Mouse (Mus musculus) thymus, postnatal 25 days (tissue): ENCODE results near the gene Tas2r135.

Experiments
- DNase-seq: peaks from one replicate; pipeline ENCODE4 v3.0.0; 2022

Gene Tas2r135

DNA sequence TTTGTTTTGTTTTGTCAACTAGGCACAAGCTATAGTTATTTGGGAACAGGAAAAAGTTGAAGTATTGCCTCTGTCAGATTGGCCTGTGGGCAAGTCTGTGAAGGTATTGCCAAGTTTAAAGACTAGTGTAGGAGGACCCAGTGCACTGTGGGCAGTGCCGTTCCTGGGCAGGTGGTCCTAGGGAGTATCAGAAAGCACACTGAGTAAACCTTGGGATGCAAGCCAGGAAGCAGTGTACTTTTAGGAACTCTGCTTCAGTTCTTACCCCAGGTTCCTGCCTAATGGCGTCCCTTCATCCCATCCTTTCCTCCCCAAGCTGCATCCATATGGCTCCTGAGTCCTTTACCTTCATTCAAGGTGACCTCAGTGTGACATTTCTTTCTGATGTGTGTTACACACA is 30.1 kb upstream of the Tas2r135 start:
- DNase-seq, result no peak

DNA sequence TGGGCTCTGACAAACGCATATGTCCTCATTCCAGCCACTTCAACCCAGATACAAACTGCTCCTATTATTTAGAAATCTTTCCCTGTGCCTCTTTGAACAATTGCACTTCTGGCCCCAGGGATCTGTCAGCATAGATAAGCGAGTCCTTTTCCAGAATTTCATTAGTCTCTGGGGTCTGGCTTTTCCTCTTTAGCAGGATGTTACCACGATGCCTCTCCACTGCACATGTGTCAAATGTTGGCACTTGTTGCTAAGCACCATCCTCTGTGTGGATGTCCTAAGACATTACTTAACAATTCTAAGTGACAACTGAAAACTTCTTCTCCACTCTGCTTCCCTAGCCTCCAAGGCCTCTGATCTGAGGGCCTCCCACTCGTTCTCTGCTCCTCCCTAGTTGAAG is 29.2 kb upstream of the Tas2r135 start:
- DNase-seq, result no peak

DNA sequence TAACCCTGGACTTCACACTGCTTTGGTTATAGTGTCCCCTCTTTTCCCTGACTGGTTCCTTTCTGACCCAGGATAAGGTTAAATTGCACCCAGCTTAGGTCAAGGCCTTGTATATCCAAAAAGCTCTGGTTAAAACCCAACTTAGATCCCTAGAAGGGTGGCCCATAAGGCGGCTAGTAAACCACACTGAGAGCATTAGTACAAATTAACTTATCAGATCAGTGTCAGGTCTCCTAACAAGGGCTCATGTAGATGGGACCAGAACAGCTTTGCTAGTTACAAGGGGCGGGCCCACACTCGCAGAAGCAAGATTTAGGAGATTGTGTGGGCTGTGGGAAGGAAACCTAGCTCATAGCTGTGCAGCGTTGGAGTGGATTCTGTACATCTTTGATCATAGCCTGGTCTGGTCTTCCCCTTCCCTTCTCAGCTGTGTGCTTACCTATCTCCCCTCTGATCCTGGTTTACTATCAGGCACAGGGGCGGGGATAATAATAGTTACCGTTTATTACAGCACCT is 28.7 kb upstream of the Tas2r135 start:
- no peak for DNase-seq

DNA sequence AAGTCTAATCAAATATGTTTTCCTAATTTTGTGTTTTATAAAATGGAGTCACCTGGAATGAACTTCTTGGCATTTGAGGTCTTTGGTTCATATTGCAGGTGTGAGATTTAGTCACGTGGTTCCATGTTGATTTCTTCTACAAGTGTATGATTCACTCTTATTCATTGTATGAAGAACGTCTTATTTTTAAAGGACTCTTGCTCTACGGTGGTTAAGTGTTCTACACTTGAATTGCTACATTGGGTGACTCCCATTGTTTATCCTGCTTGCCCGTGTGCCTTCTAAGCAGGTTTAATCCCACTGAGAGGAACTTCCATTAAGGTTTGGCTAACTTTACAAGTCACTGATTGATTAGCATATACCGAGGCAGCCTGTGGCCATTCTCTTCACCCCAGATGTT is 28.0 kb upstream of the Tas2r135 start:
- no peak for DNase-seq

DNA sequence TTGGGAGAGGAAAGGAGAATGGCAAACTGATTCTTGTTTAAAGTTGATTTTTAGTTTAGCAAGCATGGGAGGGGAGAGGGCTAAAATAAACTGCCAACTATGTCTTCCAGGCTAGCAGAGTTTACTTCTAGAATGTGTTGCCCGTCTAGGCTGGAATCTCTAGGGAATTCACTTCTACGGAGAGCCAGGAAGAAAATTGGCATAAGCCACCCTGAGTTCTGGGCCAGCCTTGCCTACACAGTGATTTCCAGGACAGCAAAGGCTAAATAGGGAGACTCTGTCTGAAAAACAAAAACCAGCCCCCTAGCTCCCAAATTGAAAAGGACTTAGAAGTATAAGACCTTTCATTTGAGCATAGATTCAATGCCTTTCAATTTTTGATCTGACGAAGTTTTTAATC is 25.7 kb upstream of the Tas2r135 start:
- no peak for DNase-seq

DNA sequence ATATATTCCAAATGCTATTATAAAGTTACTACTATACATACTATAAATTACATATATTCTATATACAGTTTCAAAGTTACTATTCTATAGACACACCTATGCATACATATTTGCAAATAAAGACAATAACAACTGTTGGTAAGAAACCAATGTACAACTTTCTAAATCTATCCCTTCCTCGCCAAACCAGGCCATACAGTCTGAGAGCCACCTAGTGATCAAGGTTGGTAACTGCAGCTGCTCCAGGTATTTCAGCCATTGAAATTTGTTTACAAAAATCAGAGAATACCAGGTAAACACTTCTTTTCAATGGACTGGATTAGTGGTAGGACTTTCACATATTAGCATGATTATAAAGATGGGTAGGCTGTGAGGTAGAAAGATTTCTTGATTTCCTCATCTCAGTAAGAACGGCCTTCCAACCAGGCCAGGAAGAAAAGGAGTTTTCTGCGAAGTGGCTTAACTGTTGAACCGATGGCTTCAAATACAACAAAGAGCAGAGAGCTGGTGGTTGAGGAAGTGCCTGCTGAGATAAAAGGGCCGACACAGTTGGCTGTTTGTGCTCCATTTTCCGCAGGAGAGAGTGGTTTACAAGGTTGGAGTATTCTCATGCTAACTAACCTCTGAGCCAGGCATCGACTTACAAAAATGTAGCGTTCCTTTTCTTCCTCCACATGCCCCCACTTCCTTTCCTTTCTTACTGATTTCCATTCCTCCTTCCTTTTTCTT is 24.7 kb upstream of the Tas2r135 start:
- DNase-seq, result peak; percentile 57

DNA sequence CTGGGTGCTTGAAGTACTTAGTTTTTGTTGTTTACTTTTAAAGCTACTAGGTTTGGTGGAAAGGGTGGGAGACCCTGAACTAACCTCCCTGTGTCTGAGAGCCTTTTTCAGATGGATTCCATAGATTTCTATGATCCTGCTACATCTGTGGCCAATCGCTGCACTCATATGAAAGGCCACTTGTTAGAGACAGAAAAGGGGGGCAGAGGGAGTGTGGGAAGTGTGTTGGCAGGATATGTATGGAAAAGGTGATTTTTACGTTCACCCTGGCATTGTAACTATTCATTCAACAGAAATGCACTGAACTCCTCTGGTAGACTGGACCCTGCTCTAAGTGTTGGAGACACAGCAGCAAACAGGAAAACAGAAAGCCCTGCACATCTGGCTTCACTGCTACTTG is 24.0 kb upstream of the Tas2r135 start:
- DNase-seq, result no peak

- no peak for DNase-seq
These were observed 23.3 kb upstream of the Tas2r135 start for GRCm38 (mm10) chr6:42381916-42382381.

DNA sequence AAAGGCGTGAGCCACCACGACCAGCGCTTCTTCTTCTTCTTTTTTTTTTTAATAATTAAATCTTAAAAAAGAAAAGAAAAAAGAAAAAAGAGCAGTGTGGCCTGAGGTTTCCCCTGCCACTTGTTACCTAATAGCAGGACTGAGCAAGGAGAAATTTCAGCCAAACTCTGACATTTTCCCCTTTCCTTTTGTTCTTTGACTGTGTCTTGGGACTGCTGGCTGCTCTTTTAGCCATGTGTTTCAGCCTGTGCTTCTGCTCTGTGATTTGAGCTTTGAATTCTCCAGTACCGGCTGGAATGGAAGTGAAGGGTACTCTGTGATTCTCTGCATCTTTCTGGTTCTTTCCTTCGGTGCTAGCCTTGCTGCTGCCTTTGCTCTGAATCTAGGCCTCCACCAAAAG is 21.9 kb upstream of the Tas2r135 start:
- no peak for DNase-seq

- peak; percentile 54 for DNase-seq
These were observed 19.6 kb upstream of the Tas2r135 start for GRCm38 (mm10) chr6:42385635-42386034.

DNA sequence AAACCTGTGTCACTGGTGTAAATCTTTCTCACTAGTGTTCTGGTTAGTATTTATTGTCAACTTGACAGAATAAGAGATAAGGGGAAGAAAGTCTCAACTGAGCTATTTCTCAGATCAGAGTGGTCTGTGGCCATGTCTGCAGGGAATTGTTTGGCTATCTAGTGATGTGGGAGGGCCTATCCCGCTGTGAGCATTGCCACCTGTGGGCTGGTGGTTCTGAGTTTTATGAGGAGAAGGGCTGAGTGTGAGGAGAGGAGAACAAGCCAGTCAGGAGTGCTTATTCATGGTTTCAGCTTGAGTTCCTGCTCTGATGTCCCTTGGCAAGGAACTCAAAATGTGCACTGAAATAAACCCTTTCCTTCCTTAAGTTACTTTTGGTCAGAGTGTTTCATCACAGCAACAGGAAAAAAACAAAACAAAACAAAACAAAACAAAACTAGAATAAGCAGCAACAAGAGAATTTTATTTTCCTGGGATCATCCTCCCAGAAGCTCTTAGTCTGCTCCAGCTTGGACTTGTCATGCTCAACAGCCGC is 13.4 kb upstream of the Tas2r135 start:
- DNase-seq, result no peak

- DNase-seq, result no peak
These were observed 9.0 kb upstream of the Tas2r135 start for GRCm38 (mm10) chr6:42395960-42396809.

DNA sequence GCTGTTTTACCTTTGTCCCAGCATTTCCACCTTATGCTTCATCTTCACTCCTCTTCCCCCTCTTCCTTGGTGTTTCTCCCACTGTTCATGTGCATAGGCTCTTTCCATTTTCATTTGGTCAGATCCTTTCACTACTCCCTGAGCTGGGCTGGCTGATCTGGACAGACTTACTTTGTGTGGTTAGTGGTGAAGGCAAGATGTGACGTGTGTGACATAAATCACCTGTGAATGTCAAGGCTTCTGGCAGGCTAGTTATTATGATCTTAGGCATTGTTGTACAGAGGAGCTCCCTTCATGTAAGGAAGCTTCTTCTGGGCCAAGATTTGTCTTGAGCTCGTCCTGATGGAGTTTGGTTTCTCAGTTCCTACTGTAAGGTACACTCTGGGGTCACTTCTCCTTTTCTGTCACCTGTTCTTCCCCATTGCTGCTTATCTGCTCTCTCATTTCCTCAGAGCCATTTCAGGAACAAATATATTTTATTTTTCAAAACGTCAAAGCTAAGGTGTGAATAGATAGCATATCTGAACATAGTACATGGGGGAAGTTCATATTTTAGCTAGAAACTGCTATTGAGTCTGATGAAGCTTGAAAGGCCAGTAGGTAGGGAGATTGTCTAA is 8.1 kb upstream of the Tas2r135 start:
- DNase-seq, result no peak

DNA sequence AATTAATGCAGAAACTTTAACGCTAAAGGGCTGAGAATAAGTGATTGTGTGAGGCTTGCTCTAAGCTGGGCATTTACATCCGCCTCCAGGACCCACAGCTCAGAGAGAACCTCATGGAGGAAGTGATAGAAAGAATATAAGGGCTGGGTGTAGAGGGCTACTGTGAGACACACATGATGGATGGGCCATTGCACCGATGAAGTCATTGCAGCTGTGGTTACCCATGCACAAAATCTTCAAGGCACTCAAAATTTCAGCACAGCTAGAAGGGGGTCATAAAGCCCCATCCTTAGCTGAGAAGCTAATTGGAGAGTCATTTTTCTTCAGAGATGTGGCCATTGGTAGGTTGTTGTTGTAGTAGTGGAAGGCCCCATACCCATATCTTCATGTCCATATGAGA is 6.9 kb upstream of the Tas2r135 start:
- DNase-seq, result no peak

- DNase-seq, result no peak
These were observed 6.2 kb upstream of the Tas2r135 start for GRCm38 (mm10) chr6:42398998-42399397.

DNA sequence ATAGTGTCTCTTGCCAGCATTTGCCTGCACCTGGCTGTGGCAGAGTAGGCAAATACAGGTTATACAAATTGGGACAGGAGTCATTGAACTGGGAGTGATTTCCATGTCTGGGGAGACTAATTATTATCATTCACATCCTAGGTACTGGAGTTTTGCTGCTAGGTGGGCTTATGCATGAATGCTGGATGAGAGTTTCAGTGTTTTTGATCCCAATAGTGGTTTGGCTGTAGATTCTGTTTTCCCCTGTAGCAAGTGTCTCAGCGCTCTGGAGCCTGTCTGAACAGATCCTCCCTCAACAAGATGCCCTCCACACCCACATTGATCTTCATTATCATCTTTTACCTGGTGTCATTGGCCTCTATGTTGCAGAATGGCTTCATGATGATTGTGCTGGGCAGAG is 5.3 kb upstream of the Tas2r135 start, which contains the start of gene Tas2r143:
Gene Tas2r143 (plus strand): TSS at position 301 of the 400 bp plus-strand sequence.
- no peak for DNase-seq

- no peak for DNase-seq
These were observed 14.2 kb downstream of the Tas2r135 start for GRCm38 (mm10) chr6:42419443-42419842.

- no peak for DNase-seq
These were observed 16.2 kb downstream of the Tas2r135 start for GRCm38 (mm10) chr6:42421439-42421838.

GRCm38 (mm10) chr6:42424472-42424871 is 19.2 kb downstream of the Tas2r135 start:
- DNase-seq, result no peak

DNA sequence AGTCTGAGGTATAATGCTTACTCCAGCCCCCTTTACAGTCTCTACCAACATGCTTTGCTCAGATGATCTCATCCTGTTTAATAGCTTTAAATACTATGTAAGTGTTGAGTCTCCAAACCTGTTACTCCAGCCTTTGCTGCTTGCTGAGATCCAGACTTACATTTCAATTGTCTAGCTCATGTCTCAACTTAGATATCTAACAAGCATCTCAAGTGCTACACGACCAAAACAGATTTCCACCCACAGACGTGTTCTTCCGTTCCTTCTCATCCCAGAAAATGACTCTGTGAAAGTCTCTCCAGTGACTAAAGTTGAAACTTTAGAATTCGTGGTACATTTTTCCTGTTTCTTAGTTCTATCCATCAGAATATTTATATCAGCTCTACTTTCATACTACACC is 21.1 kb downstream of the Tas2r135 start:
- DNase-seq, result no peak

DNA sequence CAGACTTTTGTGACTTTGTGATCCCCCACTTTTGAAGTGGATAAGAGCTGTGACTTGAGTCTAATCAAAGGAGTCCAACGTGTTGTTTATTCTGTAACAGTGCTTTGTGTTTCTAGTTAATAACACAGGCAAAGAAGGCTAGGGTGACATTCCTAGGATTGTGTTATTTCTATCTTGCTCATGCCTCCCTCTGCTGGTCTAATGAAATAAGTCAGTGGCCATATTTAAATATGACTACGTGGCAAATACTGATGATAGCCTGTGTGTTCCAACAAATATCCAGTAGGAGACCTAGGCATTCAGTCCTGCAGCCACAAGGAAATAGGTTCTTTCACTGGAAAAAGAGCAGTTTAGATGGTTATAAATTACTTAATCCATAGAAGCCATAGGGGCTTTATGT is 28.3 kb downstream of the Tas2r135 start:
- no peak for DNase-seq

GRCm38 (mm10) chr6:42434446-42434845 is 29.2 kb downstream of the Tas2r135 start, which contains the start of gene Tas2r126:
Gene Tas2r126 (plus strand): TSS chr6:42434535.
- DNase-seq, result no peak

DNA sequence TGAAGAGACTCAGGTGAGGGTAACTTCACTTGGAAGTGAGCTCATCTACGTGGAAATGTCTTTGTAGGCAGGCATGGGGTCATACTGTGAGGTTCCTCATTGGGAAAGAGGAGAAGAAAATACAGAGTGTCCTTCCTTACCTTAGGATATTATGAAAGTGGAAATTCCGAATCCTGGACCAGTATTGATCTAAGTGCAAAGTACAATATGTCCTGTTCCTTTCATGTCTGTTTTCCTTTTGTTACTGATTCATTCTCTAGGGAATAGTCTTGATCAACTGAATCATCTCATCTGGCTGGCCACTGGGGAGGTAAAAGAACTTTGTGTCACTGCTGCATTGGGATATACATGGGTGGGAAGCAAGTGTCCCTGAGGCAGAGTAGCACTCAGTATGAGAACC is 30.3 kb downstream of the Tas2r135 start:
- no peak for DNase-seq
